Mouse (Mus musculus) ES-E14 (cell line): ENCODE data around the gene Hnrnpa3. TPM values are rescaled to one million over a fixed set of nuclear protein-coding genes. Genes with fewer than 3 reads are reported as not detected.

ENCODE experiments used
- DNase-seq: peaks from one replicate; pipeline ENCODE4 v3.0.0-alpha.2; 2013; ENCODE audit warnings: low read depth, low spot score
- H3K27ac ChIP-seq: 2 replicates; pipeline ENCODE4 v1.5.1; 2012; ENCODE audit warnings: low read depth, mild to moderate bottlenecking, low read length, moderate library complexity, mixed read lengths; ENCODE audit not compliant: poor library complexity, insufficient read depth, severe bottlenecking
- H3K36me3 ChIP-seq: 2 replicates; pipeline ENCODE4 v1.6.1; 2012; ENCODE audit warnings: mild to moderate bottlenecking, low read length, moderate library complexity, mixed read lengths; ENCODE audit not compliant: control insufficient read depth, poor library complexity, insufficient read depth, severe bottlenecking
- H3K4me1 ChIP-seq, 2 experiments: fragments of 150-350 bp in 1 of 2; sonication (generic) in 1 of 2; 2 replicates each; pipeline ENCODE4 v1.6.1; 2012; ENCODE audit warnings: low read length in 2 of 2, mild to moderate bottlenecking in 1 of 2, mixed read lengths in 1 of 2; ENCODE audit not compliant: control insufficient read depth in 2 of 2, insufficient read depth in 2 of 2, poor library complexity in 1 of 2
- H3K4me3 ChIP-seq, 2 experiments: fragments of 150-350 bp in 1 of 2; sonication (generic) in 1 of 2; 2 replicates each; pipeline ENCODE4 v1.5.1; 2012; ENCODE audit warnings: low read length in 2 of 2, low read depth in 1 of 2, mild to moderate bottlenecking in 1 of 2, mixed read lengths in 1 of 2; ENCODE audit not compliant: insufficient read depth in 1 of 2, poor library complexity in 1 of 2, severe bottlenecking in 1 of 2
- H3K9ac ChIP-seq: 2 replicates; pipeline ENCODE4 v1.6.1; 2012; ENCODE audit warnings: low read depth, mild to moderate bottlenecking, low read length, mixed read lengths; ENCODE audit not compliant: poor library complexity, insufficient read depth, severe bottlenecking
- H3K9me3 ChIP-seq: fragments of 150-350 bp; sonication (generic); 2 replicates; pipeline ENCODE4 v1.6.1; 2012; ENCODE audit warnings: low read depth, mild to moderate bottlenecking, low read length; ENCODE audit not compliant: control insufficient read depth, insufficient read depth
- CHD2 ChIP-seq: IDR thresholded peaks from 2 replicates; pipeline ENCODE4 v1.6.1; 2014; ENCODE audit warnings: mild to moderate bottlenecking, low read depth, low read length, inconsistent platforms
- HCFC1 ChIP-seq: IDR thresholded peaks from 2 replicates; pipeline ENCODE4 v1.6.1; 2012; ENCODE audit warnings: low read length, inconsistent platforms, borderline replicate concordance; ENCODE audit not compliant: insufficient read depth
- MAFK ChIP-seq: IDR thresholded peaks from 2 replicates; pipeline ENCODE4 v1.6.1; 2014; ENCODE audit warnings: mild to moderate bottlenecking, low read depth, low read length, inconsistent platforms; ENCODE audit not compliant: insufficient read depth
- ZC3H11A ChIP-seq: IDR thresholded peaks from 2 replicates; pipeline ENCODE4 v1.6.1; 2012; ENCODE audit warnings: low read depth, mild to moderate bottlenecking, inconsistent platforms, low read length, borderline replicate concordance
- ZNF384 ChIP-seq: IDR thresholded peaks from 2 replicates; pipeline ENCODE4 v1.6.1; 2012; ENCODE audit warnings: low read depth, low read length, inconsistent platforms
- in situ Hi-C, 2 experiments: fragments of 600-800 bp; cut with MboI; formaldehyde crosslinking; loops; one replicate each; pipeline ENCODE4 v1.15.1; 2025; ENCODE audit warnings: low sequenced_read_pairs in 2 of 2, inconsistent platforms in 1 of 2; ENCODE audit not compliant: unreplicated experiment in 2 of 2
- total RNA-seq: library from RNA; depleted of rRNA; stranded (reverse); fragments of 300-350 nt; gene quantifications from 2 replicates; pipeline ENCODE4 v1.2.3, GENCODE M21; 2012

Hnrnpa3 gene
- total RNA-seq, 1 experiment = 166 TPM

GRCm38 (mm10) chr2:75701822-75702587 is 42.9 kb downstream of the Hnrnpa3 start:
- Histone ChIP-seq H3K4me3 (peak overlapping the region in 1 of 2 experiments; percentile 91; a peak in 2 of 4 replicates), H3K36me3 (peaks cover 2% of the 10 kb centered on the region; the same call in 1 of the 2 replicates), H3K9ac (no peak overlapping the region), H3K4me1 (peaks cover 22 to 24% of the 10 kb centered on the region in 2 experiments), H3K27ac (no peak overlapping the region), H3K9me3 (no peaks in the 10 kb centered on the region)
- no peak for TF ChIP-seq CHD2
- TF ChIP-seq ZC3H11A = no peak
- no peak for TF ChIP-seq HCFC1
- TF ChIP-seq ZNF384 = no peak
- no peak for TF ChIP-seq MAFK
- DNase-seq = no peak
- in situ Hi-C loops = no loop called here

- no peak overlapping the region for H3K9ac ChIP-seq
These were observed 43.5 kb downstream of the Hnrnpa3 start for GRCm38 (mm10) chr2:75702588-75702976.

GRCm38 (mm10) chr2:75703375-75704181 is 44.5 kb downstream of the Hnrnpa3 start:
- no peaks in the 10 kb centered on the region for H3K9me3 ChIP-seq
- peak overlapping the region; percentile 90 for H3K27ac ChIP-seq
- no peak for TF ChIP-seq ZC3H11A
- peak; percentile 35; the same call in 1 of the 2 replicates for TF ChIP-seq MAFK
- no peak for TF ChIP-seq ZNF384
- 0 out of 2 replicates have a peak, but pooled peaks have one; percentile 7 for TF ChIP-seq HCFC1
- in situ Hi-C loops = no loop called here
- peak; percentile 52 for DNase-seq
- H3K36me3 ChIP-seq = no peaks in the 10 kb centered on the region; the same call in 1 of the 2 replicates
- H3K4me1 ChIP-seq = peaks cover 20 to 21% of the 10 kb centered on the region in 2 experiments
- peak overlapping the region; percentile 91 to 92 for H3K4me3 ChIP-seq
- H3K9ac ChIP-seq = peak overlapping the region; percentile 93

More at GRCm38 (mm10) chr2:75702588-75702976, 43.5 kb downstream of the Hnrnpa3 start:
- H3K9me3 ChIP-seq = no peaks in the 10 kb centered on the region
- peak overlapping the region; percentile 91 to 92; a peak in 3 of 4 replicates for H3K4me3 ChIP-seq
- H3K4me1 ChIP-seq = peaks cover 24% of the 10 kb centered on the region in 2 experiments
- in situ Hi-C loops = no loop called here
- TF ChIP-seq MAFK (no peak), ZNF384 (no peak), CHD2 (no peak), HCFC1 (no peak), ZC3H11A (no peak)
- H3K27ac ChIP-seq = no peak overlapping the region
- no peaks in the 10 kb centered on the region; the same call in 1 of the 2 replicates for H3K36me3 ChIP-seq
- DNase-seq = no peak

DNA sequence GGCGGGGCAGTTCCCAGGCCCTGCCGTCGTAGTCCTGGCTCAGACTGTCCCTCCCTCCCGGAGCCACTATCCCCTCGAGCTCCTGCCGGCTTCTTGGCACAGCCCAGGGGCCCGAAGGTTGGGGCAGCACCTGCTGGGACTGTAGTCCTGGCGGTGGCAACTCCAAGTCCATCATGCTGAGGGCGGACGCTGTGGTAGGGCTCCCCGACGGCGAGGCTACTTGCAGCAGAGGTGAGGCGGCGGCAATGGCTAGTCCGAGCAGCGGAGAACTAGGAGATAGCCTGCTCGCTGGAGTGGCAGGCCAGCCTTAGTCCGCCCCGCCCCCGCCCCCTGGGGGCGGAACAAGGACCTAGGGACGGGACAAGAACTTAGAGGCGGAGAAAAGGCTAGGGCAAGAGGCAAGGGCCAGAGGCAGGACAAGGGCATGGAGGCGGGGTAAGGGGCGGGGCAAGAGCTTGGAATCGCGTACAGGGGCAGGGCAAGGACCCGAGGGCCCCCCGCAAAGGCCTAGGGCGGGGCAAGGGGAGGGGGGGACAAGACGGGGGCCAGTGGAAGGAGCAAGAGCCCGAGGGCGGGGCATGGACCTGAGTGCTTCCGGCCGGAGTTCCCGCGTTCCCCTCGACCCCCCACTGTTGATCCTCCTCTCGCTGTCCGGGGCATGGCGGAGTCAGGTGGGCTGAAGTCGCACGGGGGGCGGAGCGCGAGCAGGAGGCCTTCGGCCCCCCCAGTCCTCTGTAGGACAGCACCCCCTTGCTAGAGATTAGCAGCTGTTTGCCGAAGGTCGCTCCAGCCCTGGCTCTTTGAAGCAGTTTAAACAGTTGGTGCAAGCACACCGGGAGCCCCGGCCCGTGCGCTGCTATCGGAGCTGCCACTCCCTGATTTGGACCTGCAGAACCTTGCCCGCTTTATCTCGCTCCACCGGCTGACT is 45.4 kb downstream of the Hnrnpa3 start, which contains the start of gene Nfe2l2:
Gene Nfe2l2 (minus strand): TSS at position 408 of the 928 bp plus-strand sequence.
- peaks cover 13 to 20% of the 10 kb centered on the region in 2 experiments for H3K4me1 ChIP-seq

More for the DNA sequence above, 45.4 kb downstream of the Hnrnpa3 start, which contains the start of gene Nfe2l2:
- DNase-seq = peak; percentile 100
- H3K9ac ChIP-seq = peak within 1 kb of the TSS; percentile 93
- TF ChIP-seq ZC3H11A (no peak), ZNF384 (no peak), CHD2 (no peak), MAFK (no peak), HCFC1 (no peak)
- H3K27ac ChIP-seq = peak within 1 kb of the TSS; percentile 90
- no peaks in the 10 kb centered on the region for H3K9me3 ChIP-seq
- H3K36me3 ChIP-seq = no peaks in the 10 kb centered on the region
- peak within 1 kb of the TSS; percentile 91 to 92 for H3K4me3 ChIP-seq
- in situ Hi-C loops = no loop called here
